ENCODE assay signal across 8 mouse cellular contexts in the genomic region with DNA sequence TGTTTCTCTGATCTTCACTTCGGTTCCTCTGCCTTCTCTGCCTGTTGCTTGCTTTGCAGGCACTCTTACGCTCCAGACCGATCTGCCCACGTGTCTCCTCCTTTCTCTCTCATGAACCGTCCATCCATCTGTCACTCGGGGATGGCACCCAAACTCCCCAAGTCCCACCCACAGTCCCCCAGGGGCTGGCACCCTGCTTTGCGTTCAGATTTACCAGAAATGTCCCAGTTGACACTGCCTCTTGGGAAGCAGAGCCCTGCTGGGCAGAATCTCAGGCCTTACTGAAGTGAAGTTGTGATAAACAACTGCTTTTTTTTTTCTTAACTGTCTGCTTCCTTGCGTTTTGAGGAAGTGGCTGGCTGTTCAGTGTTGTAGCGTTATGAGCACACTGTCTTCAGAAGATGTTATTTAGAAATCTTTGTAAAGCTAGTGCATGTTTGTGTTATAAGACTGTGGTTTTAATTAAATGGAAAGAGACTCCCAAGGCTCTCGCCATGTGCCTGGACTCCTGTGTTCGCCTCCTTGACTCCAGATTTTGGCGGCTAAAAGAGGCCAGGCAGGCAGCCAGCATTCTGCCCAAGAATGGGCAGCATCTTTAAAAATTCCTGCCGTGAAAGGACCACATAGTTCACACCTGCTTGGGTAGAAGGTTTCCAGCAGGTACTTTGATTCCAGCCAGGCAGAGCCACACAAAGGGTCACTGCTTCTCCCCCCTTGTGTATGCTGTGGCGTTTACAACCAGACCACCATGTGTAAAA. TPM values are rescaled to one million over a fixed set of nuclear protein-coding genes. Genes with fewer than 3 reads are reported as not detected.
DNase-seq lines count a peak whose midpoint lies in the region; ATAC-seq and TF ChIP-seq lines count a peak whose summit lies in the region.

A gene (minus strand): TSS at position 307 of the 758 bp plus-strand sequence.

- ATAC-seq in heart, embryonic 12.5 days (ENCODE audit: insufficient number of reproducible peaks, low FRiP score), result no peak
- peak; percentile 34 for ATAC-seq in activated CD4-positive, CD25-positive, alpha-beta regulatory T cell, adult 4 months
- ATAC-seq in neural tube, embryonic 15.5 days (ENCODE audit: low FRiP score), result no peak

- no peak within 1 kb of the TSS for H3K9ac ChIP-seq in heart, embryonic 12.5 days
- no peak within 1 kb of the TSS for H3K9ac ChIP-seq in neural tube, embryonic 15.5 days (replicated peaks)

- 54% methylated on average over 14 of the region's 14 CpGs for WGBS in heart, embryonic 12.5 days
- WGBS in olfactory bulb, adult 2 months, result 57% methylated on average over 14 of the region's 14 CpGs
- WGBS in neural tube, embryonic 15.5 days, result 67% methylated on average over 14 of the region's 14 CpGs

- 0 out of 2 replicates have a peak, but pooled peaks cover 5% of the 10 kb centered on the region for H3K27me3 ChIP-seq in heart, embryonic 12.5 days (replicated peaks)
- H3K27me3 ChIP-seq in neural tube, embryonic 15.5 days (replicated peaks), result no peaks in the 10 kb centered on the region

- no peak within 1 kb of the TSS for H3K4me3 ChIP-seq in heart, embryonic 12.5 days
- H3K4me3 ChIP-seq in olfactory bulb, adult 2 months (ENCODE audit: insufficient read depth, low read depth, low read length), result peak within 1 kb of the TSS; percentile 14; the same call in 1 of the 2 replicates
- no peak within 1 kb of the TSS for H3K4me3 ChIP-seq in neural tube, embryonic 15.5 days (replicated peaks)

- TF ChIP-seq POLR2A in olfactory bulb, adult 2 months (IDR thresholded peaks at IDR 0.05; ENCODE audit: insufficient read depth, low read depth, low read length), result no peak

- peak; percentile 44 to 59 for DNase-seq in heart, adult 18-20 months
- DNase-seq in left cerebral cortex, postnatal 4 days, result peak; percentile 40
- DNase-seq in embryo, embryonic 10.5 days (ENCODE audit: low spot score), result no peak
- no peak for DNase-seq in embryo, embryonic 11 days

- TF ChIP-seq CTCF in olfactory bulb, adult 2 months (IDR thresholded peaks at IDR 0.05; ENCODE audit: insufficient read depth, low read depth, low read length), result no peak

- no peaks in the 10 kb centered on the region for H3K9me3 ChIP-seq in heart, embryonic 12.5 days (replicated peaks)
- no peaks in the 10 kb centered on the region for H3K9me3 ChIP-seq in neural tube, embryonic 15.5 days (replicated peaks)

- no peaks in the 10 kb centered on the region for H3K36me3 ChIP-seq in heart, embryonic 12.5 days
- no peaks in the 10 kb centered on the region for H3K36me3 ChIP-seq in neural tube, embryonic 15.5 days

- no peak within 1 kb of the TSS for H3K27ac ChIP-seq in heart, embryonic 12.5 days (ENCODE audit: poor library complexity, severe bottlenecking)
- no peak within 1 kb of the TSS for H3K27ac ChIP-seq in olfactory bulb, adult 2 months (ENCODE audit: insufficient read depth, low read depth, low read length)
- no peak within 1 kb of the TSS for H3K27ac ChIP-seq in neural tube, embryonic 15.5 days (replicated peaks)

- intact Hi-C loops in left cerebral cortex, postnatal 4 days (cut with DNase I), result no loop called here

- peaks cover 5% of the 10 kb centered on the region; the same call in 1 of the 2 replicates for H3K4me1 ChIP-seq in heart, embryonic 12.5 days (replicated peaks)
- H3K4me1 ChIP-seq in olfactory bulb, adult 2 months (ENCODE audit: control insufficient read depth, insufficient read depth, low read length), result peaks cover 3% of the 10 kb centered on the region; the same call in 1 of the 2 replicates
- no peaks in the 10 kb centered on the region for H3K4me1 ChIP-seq in neural tube, embryonic 15.5 days

- no peak within 1 kb of the TSS for H3K4me2 ChIP-seq in heart, embryonic 12.5 days
- no peak within 1 kb of the TSS for H3K4me2 ChIP-seq in neural tube, embryonic 15.5 days

RNA-seq across cellular contexts. Expression of the gene that starts here (rescaled TPM):
- 1 to 10 TPM; 4.5 to 4.7 TPM for total RNA-seq in heart, adult 18-20 months (2021)
- polyA plus RNA-seq in heart, embryonic 12.5 days (2016; fragmentation: Nextera tagmentation; extraction: Ambion mirVana), result 2.1 and 2.5 TPM in 2 replicates
- 10 to 100 TPM; 76.6 to 80.0 TPM for polyA plus RNA-seq in activated CD4-positive, CD25-positive, alpha-beta regulatory T cell, adult 4 months (2017; shearing (Covaris generic))
- total RNA-seq in left cerebral cortex, postnatal 4 days (2021), result 1 to 10 TPM; 2.4 to 3.7 TPM
- polyA plus RNA-seq in olfactory bulb, adult 2 months (2012; ENCODE audit: insufficient read depth, insufficient read length, low replicate concordance, missing spikeins), result not detected in 2 replicates
- 3.6 and 6.3 TPM in 2 replicates for polyA plus RNA-seq in neural tube, embryonic 15.5 days (2015; fragmentation: Nextera tagmentation; extraction: Ambion mirVana)

Comparison
In these comparisons a context has a peak if more than half of its experiments do, and no peak if none do; other contexts are left out.
1. DNase-seq: peak in heart, adult 18-20 months (2 of 2) and left cerebral cortex, postnatal 4 days (single experiment); none in embryo, embryonic 10.5 days (single experiment) and embryo, embryonic 11 days (single experiment).